Mouse (Mus musculus) erythroblast, embryonic 14.5 days (primary cell): Measurements from ENCODE around the gene Sorbs1.

Experiments
- GATA1 ChIP-seq: IDR thresholded peaks from 2 replicates; pipeline ENCODE4 v1.6.1; 2012; ENCODE audit warnings: low read length, inconsistent platforms, mixed read lengths
- TAL1 ChIP-seq: IDR thresholded peaks from 3 replicates; pipeline ENCODE4 v1.6.1; 2012; ENCODE audit warnings: low read length, inconsistent platforms, mixed read lengths

DNA sequence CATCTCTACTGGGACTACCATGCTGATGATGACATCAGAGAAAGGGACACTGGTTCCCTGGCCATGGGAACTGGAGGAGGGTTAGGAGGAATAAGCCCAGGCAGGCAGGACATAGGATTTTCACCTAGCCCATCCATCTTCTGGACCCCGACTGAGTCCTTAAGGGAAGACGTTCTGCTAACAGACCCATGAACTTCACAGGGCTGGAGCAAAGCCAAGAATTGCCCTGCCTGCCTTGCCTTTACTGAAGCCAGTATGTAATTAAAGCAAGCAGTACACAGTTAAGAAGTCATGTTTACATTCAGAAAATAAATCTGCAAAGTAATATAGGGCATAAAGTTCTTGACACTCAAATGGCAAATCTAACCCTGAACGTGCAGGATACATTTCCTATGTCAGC, 132.9 kb downstream of the Sorbs1 start:
- TF ChIP-seq TAL1 (no peak), GATA1 (no peak)
